Mouse (Mus musculus) olfactory bulb, adult 2 months (tissue): ENCODE results near the gene Tenm4.

Experiments used
- CTCF ChIP-seq: fragments of 200-500 bp; IDR thresholded peaks from 2 replicates; pipeline ENCODE4 v1.5.1; 2012; ENCODE audit warnings: low read depth, mild to moderate bottlenecking, low read length, moderate library complexity; ENCODE audit not compliant: insufficient read depth
- POLR2A ChIP-seq: fragments of 200-500 bp; IDR thresholded peaks from 2 replicates; pipeline ENCODE4 v1.6.1; 2012; ENCODE audit warnings: mild to moderate bottlenecking, low read depth, low read length, moderate library complexity; ENCODE audit not compliant: insufficient read depth

- no peak for TF ChIP-seq POLR2A
- TF ChIP-seq CTCF, result no peak
Observed at GRCm38 (mm10) chr7:96342996-96343395, 171.9 kb downstream of the Tenm4 start.
